Mouse (Mus musculus): Measurements from ENCODE around the gene Tle4. TPM values are rescaled to one million over a fixed set of nuclear protein-coding genes. Genes with fewer than 3 reads are reported as not detected.

The Tle4 gene
- total and polyA plus RNA-seq, 3 experiments, result 18.9 to 27.7 (median 23.4) TPM

- H3K36me3 ChIP-seq (replicated peaks in 1 of 2; ENCODE audit: control insufficient read depth in 1 of 2, insufficient read depth in 1 of 2, low read length in 1 of 2), result peaks cover 2 to 28% of the 10 kb centered on the region in 2 experiments
- TF ChIP-seq ELF1 (IDR thresholded peaks at IDR 0.05; ENCODE audit: low read depth, low read length) (no peak), MAZ (IDR thresholded peaks at IDR 0.05; ENCODE audit: low read depth, low read length) (no peak), MXI1 (IDR thresholded peaks at IDR 0.05; ENCODE audit: low read depth, low read length) (0 out of 2 replicates have a peak, but pooled peaks have one; percentile 62), TBP (conservative IDR thresholded peaks at IDR 0.05; ENCODE audit: low read depth, low read length) (no peak), ETS1 (conservative IDR thresholded peaks at IDR 0.05; ENCODE audit: low read depth, low read length) (peak; percentile 34), SIN3A (IDR thresholded peaks at IDR 0.05; ENCODE audit: low read length) (peak; percentile 91), UBTF (IDR thresholded peaks at IDR 0.05; ENCODE audit: low read depth, low read length) (no peak), SMC3 (IDR thresholded peaks at IDR 0.05; ENCODE audit: low read depth, low read length) (no peak), MYC (IDR thresholded peaks at IDR 0.05; ENCODE audit: low read depth, low read length) (0 out of 2 replicates have a peak, but pooled peaks have one; percentile 7), JUN (IDR thresholded peaks at IDR 0.05; ENCODE audit: insufficient read depth, low read depth, low read length) (no peak), EP300 (IDR thresholded peaks at IDR 0.05; ENCODE audit: low read length) (peak; percentile 56; the same call in 1 of the 2 replicates), CHD2 (IDR thresholded peaks at IDR 0.05; ENCODE audit: low read length) (no peak), BHLHE40 (IDR thresholded peaks at IDR 0.05; ENCODE audit: low read depth, low read length) (0 out of 2 replicates have a peak, but pooled peaks have one; percentile 19), IRF4 (IDR thresholded peaks at IDR 0.05; ENCODE audit: low read depth, low read length) (0 out of 2 replicates have a peak, but pooled peaks have one; percentile 12), ZNF384 (IDR thresholded peaks at IDR 0.05; ENCODE audit: low read depth, low read length) (no peak), MAFK (IDR thresholded peaks at IDR 0.05; ENCODE audit: insufficient replicate concordance, low read length) (no peak), ZC3H11A (IDR thresholded peaks at IDR 0.05; ENCODE audit: low read depth, low read length) (no peak), GABPA (IDR thresholded peaks at IDR 0.05; ENCODE audit: insufficient replicate concordance, low read depth, low read length) (no peak), POLR2AphosphoS2 (IDR thresholded peaks at IDR 0.05; ENCODE audit: low read depth, low read length) (no peak), NRF1 (IDR thresholded peaks at IDR 0.05; ENCODE audit: low read depth, low read length) (no peak), ZKSCAN1 (IDR thresholded peaks at IDR 0.05; ENCODE audit: borderline replicate concordance, low read depth, low read length) (no peak), USF1 (IDR thresholded peaks at IDR 0.05; ENCODE audit: low read depth, low read length) (no peak), NELFE (IDR thresholded peaks at IDR 0.05; ENCODE audit: low read depth, low read length) (no peak), PAX5 (IDR thresholded peaks at IDR 0.05; ENCODE audit: low read length) (no peak)
- dilution Hi-C loops (cut with MboI; ENCODE audit: extremely low pct_ligation_motif_present, extremely low pct_unique_long_range_greater_than_20kb, low sequenced_read_pairs), result no loop called here
- H3K4me1 ChIP-seq (ENCODE audit: control insufficient read depth in 1 of 2, insufficient read depth in 2 of 2), result peaks cover 0 to 50% of the 10 kb centered on the region in 2 experiments; a peak in 3 of 4 replicates
- in situ Hi-C loops (cut with MboI; ENCODE audit: low pct_ligation_motif_present, low pct_unique_long_range_greater_than_20kb, low sequenced_read_pairs), result no loop called here
- DNase-seq (ENCODE audit: extremely low read depth), result no peak
- peak overlapping the region; percentile 57 for H3K27ac ChIP-seq (ENCODE audit: insufficient read depth, low read depth)
- H3K79me2 ChIP-seq (replicated peaks; ENCODE audit: control insufficient read depth, extremely low read depth, insufficient read depth, poor library complexity, severe bottlenecking), result peaks cover 48% of the 10 kb centered on the region
- H3K4me2 ChIP-seq (ENCODE audit: insufficient read depth, low read depth, poor library complexity, severe bottlenecking), result peak overlapping the region; percentile 75
- no peaks in the 10 kb centered on the region for H3K27me3 ChIP-seq (replicated peaks)
- no peaks in the 10 kb centered on the region for H3K9me3 ChIP-seq (replicated peaks; ENCODE audit: low read length)
- peak overlapping the region in 2 of 3 experiments; percentile 19 to 20 for H3K4me3 ChIP-seq (replicated peaks in 1 of 3; ENCODE audit: low read depth in 2 of 3, low read length in 2 of 3, poor library complexity in 1 of 3)
- peak overlapping the region; percentile 44; the same call in 1 of the 2 replicates for H3K9ac ChIP-seq (ENCODE audit: insufficient read depth, low read depth)
These were observed 34.4 kb downstream of the Tle4 start for GRCm38 (mm10) chr19:14563273-14563959.
